Mouse (Mus musculus) macrophage (primary cell): ENCODE results near the gene Tmem164. TPM values are rescaled to one million over a fixed set of nuclear protein-coding genes. Genes with fewer than 3 reads are reported as not detected.

Experiments
- H3K27ac ChIP-seq: fragments of 350-480 bp; formaldehyde crosslinking; 2 replicates; pipeline ENCODE4 v1.9.0; 2021
- H3K36me3 ChIP-seq: fragments of 350-480 bp; formaldehyde crosslinking; 2 replicates; pipeline ENCODE4 v1.9.0; 2021; ENCODE audit errors: inconsistent target
- H3K4me3 ChIP-seq: fragments of 350-480 bp; formaldehyde crosslinking; 2 replicates; pipeline ENCODE4 v1.9.0; 2021; ENCODE audit errors: inconsistent target
- H3K79me2 ChIP-seq: fragments of 350-480 bp; formaldehyde crosslinking; 2 replicates; pipeline ENCODE4 v1.9.0; 2021; ENCODE audit errors: inconsistent target
- WGBS: methylation state at CpG from one replicate; pipeline ENCODE4 v1.1.7; 2026; ENCODE audit warnings: inconsistent platforms; ENCODE audit not compliant: missing documents; 5-methylcytosine and 5-hydroxymethylcytosine counted together
- polyA plus RNA-seq: library from polyadenylated mRNA; stranded (reverse); fragments of 250-400 nt; gene quantifications from 3 replicates; pipeline ENCODE4 v1.2.4, GENCODE M21; 2018; ENCODE audit warnings: inconsistent platforms

The Tmem164 gene
- polyA plus RNA-seq, 1 experiment from 2014 or later: 47.1 TPM

- no peak overlapping the region for H3K27ac ChIP-seq
- 73% methylated on average over 7 of the region's 7 CpGs for WGBS
- H3K36me3 ChIP-seq: no peaks in the 10 kb centered on the region
- H3K79me2 ChIP-seq: no peaks in the 10 kb centered on the region; the same call in 1 of the 2 replicates
- no peak overlapping the region for H3K4me3 ChIP-seq
These were observed 155.2 kb downstream of the Tmem164 start for GRCm38 (mm10) chrX:142836399-142836798.

GRCm38 (mm10) chrX:142837316-142837715, 156.1 kb downstream of the Tmem164 start:
- Histone ChIP-seq H3K79me2 (no peaks in the 10 kb centered on the region; the same call in 1 of the 2 replicates), H3K36me3 (no peaks in the 10 kb centered on the region), H3K27ac (no peak overlapping the region), H3K4me3 (no peak overlapping the region)
- WGBS: 93% methylated on average over 3 of the region's 3 CpGs

DNA sequence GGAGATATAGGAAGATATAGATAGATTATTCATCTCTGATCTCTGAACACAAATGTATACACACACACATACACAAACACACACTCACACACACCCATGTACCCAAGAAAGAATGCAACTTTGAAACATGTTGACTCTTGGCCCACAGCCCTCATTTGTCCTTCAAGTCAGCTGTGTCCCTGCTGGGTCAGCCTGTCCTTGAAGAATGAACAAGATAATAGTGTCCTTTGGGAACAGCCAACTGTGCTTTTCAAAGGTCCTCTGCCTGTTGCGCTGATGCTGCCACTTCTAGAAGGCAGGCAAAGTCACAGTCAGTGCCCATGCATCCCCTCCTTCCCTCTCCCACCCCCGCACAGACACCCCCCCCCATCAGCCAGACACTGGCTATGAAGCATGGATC, 157.6 kb downstream of the Tmem164 start:
- 83% methylated on average over 1 of the region's 2 CpGs for WGBS
- Histone ChIP-seq H3K4me3 (no peak overlapping the region), H3K36me3 (no peaks in the 10 kb centered on the region), H3K27ac (no peak overlapping the region), H3K79me2 (no peaks in the 10 kb centered on the region)

GRCm38 (mm10) chrX:142839411-142839810, 158.2 kb downstream of the Tmem164 start:
- Histone ChIP-seq H3K4me3 (no peak overlapping the region), H3K36me3 (no peaks in the 10 kb centered on the region), H3K79me2 (no peaks in the 10 kb centered on the region), H3K27ac (no peak overlapping the region)
- WGBS: 89% methylated on average over 7 of the region's 7 CpGs

DNA sequence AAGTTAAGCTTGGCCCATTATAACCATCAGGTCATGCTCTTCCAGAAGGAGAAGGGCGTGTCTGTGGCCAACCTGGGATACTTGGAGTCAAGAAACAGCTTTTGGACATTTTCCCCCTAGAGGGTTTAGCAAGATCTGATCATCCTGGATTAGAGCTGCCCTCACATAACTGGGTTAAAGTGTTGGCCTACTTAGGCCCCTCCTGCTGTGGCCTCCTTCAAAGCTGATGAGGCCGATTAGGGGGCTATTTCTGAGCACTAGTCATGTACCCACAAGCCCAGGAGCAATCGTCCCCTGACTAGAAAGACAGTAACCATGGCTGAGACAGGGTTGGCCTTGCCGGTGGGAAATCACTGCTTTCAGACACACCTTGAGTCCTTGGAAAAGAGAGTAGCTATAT, 160.7 kb downstream of the Tmem164 start:
- no peak overlapping the region for H3K4me3 ChIP-seq
- WGBS: 88% methylated on average over 4 of the region's 4 CpGs
- H3K36me3 ChIP-seq: no peaks in the 10 kb centered on the region
- H3K27ac ChIP-seq: no peak overlapping the region
- H3K79me2 ChIP-seq: no peaks in the 10 kb centered on the region

- Histone ChIP-seq H3K4me3 (no peak overlapping the region), H3K27ac (no peak overlapping the region), H3K36me3 (no peaks in the 10 kb centered on the region), H3K79me2 (no peaks in the 10 kb centered on the region)
- WGBS: 91% methylated on average over 6 of the region's 6 CpGs
These were observed 165.1 kb downstream of the Tmem164 start for GRCm38 (mm10) chrX:142846266-142846665.

DNA sequence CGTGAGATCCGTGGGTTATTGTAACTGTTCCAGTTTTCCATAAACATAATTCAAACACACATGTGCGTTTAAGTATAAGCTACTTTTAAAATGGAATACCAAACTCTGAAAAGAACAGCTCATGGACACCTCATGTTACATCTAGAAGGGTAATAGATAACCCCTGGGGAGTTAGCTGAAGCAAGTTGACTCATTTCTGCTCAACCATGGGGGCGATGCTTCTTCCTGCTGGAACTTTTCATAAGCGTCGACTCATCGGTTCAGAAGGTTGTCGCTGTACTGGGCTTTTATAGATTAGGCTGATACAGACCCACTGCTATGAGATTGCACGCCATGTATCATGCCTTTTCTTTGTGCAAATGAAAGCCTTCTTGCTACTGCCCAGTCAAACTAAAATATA, 166.8 kb downstream of the Tmem164 start:
- WGBS: 88% methylated on average over 3 of the region's 9 CpGs
- Histone ChIP-seq H3K79me2 (no peaks in the 10 kb centered on the region), H3K27ac (no peak overlapping the region), H3K36me3 (no peaks in the 10 kb centered on the region), H3K4me3 (no peak overlapping the region)

- Histone ChIP-seq H3K4me3 (no peak overlapping the region), H3K36me3 (no peaks in the 10 kb centered on the region), H3K79me2 (no peaks in the 10 kb centered on the region), H3K27ac (no peak overlapping the region)
- WGBS: 100% methylated on average over 2 of the region's 2 CpGs
These were observed 188.6 kb downstream of the Tmem164 start for GRCm38 (mm10) chrX:142869844-142870243.

- Histone ChIP-seq H3K27ac (no peak overlapping the region), H3K4me3 (no peak overlapping the region), H3K79me2 (no peaks in the 10 kb centered on the region), H3K36me3 (no peaks in the 10 kb centered on the region)
- WGBS: 28% methylated on average over 5 of the region's 5 CpGs
These were observed 201.0 kb downstream of the Tmem164 start for GRCm38 (mm10) chrX:142882255-142882654.

DNA sequence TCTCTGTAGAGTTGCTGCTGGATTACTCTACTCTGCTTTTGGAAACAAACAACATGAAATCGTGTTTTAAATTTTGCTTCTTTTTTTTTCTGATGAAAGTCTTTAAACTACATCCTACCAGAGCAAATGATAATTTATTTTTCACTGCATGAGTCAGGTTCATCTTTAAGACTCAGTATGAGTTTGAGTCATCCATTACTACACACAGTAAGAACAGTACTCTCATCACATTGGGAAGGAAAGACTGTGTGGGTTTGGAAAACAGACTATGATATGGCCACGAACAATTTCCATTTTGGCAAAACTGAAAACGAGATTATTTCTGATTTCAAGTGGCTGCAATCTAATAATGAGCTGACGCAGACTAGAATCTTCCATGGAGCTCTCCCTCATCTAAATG, 202.4 kb downstream of the Tmem164 start:
- Histone ChIP-seq H3K36me3 (no peaks in the 10 kb centered on the region), H3K27ac (no peak overlapping the region), H3K4me3 (no peak overlapping the region), H3K79me2 (no peaks in the 10 kb centered on the region)
- 69% methylated on average over 4 of the region's 4 CpGs for WGBS

- Histone ChIP-seq H3K79me2 (no peaks in the 10 kb centered on the region), H3K27ac (no peak overlapping the region), H3K36me3 (no peaks in the 10 kb centered on the region), H3K4me3 (no peak overlapping the region)
- WGBS: 89% methylated on average over 7 of the region's 7 CpGs
These were observed 204.8 kb downstream of the Tmem164 start for GRCm38 (mm10) chrX:142885962-142886361.
